Mouse (Mus musculus) right cerebral cortex, postnatal 10 days (tissue): Measurements from ENCODE around the gene Akr7a5.
A peak's percentile ranks its signal among the peaks of the same experiment; 100 is the strongest.

Experiments used
- DNase-seq, 2 experiments: peaks; one replicate each; pipeline ENCODE4 v3.0.0; 2021; ENCODE audit warnings: low spot score in 2 of 2

Gene Akr7a5

GRCm38 (mm10) chr4:139310171-139310898 lies at the start of gene Akr7a5, which contains the start of gene Pqlc2:
Akr7a5 (plus strand) TSS chr4:139310744.
Pqlc2 (minus strand) TSS chr4:139310708.
- DNase-seq = peak; percentile 97 to 99

- no peak for DNase-seq
These were observed 47.6 kb upstream of the Akr7a5 start for GRCm38 (mm10) chr4:139262981-139263380.

- DNase-seq = no peak
These were observed 44.6 kb upstream of the Akr7a5 start for GRCm38 (mm10) chr4:139265783-139266499.

GRCm38 (mm10) chr4:139266500-139266865 lies 44.1 kb upstream of the Akr7a5 start:
- DNase-seq = no peak

- no peak for DNase-seq
These were observed 43.2 kb upstream of the Akr7a5 start for GRCm38 (mm10) chr4:139267335-139267734.

- DNase-seq = no peak
These were observed 42.3 kb upstream of the Akr7a5 start for GRCm38 (mm10) chr4:139268242-139268641.

GRCm38 (mm10) chr4:139270168-139270567 lies 40.4 kb upstream of the Akr7a5 start:
- no peak for DNase-seq

- no peak for DNase-seq
These were observed 39.0 kb upstream of the Akr7a5 start for GRCm38 (mm10) chr4:139271562-139271961.

- no peak for DNase-seq
These were observed 37.4 kb upstream of the Akr7a5 start for GRCm38 (mm10) chr4:139272951-139273680.

- DNase-seq = no peak
These were observed 36.0 kb upstream of the Akr7a5 start for GRCm38 (mm10) chr4:139274573-139274972.

GRCm38 (mm10) chr4:139276411-139276810 lies 34.1 kb upstream of the Akr7a5 start:
- no peak for DNase-seq

GRCm38 (mm10) chr4:139280530-139280929 lies 30.0 kb upstream of the Akr7a5 start:
- DNase-seq = no peak

- DNase-seq = no peak
These were observed 28.7 kb upstream of the Akr7a5 start for GRCm38 (mm10) chr4:139281791-139282345.

GRCm38 (mm10) chr4:139282955-139283417 lies 27.6 kb upstream of the Akr7a5 start:
- no peak for DNase-seq

GRCm38 (mm10) chr4:139284877-139285276 lies 25.7 kb upstream of the Akr7a5 start:
- DNase-seq = no peak

- no peak for DNase-seq
These were observed 24.3 kb upstream of the Akr7a5 start for GRCm38 (mm10) chr4:139286234-139286633.

- DNase-seq = peak; percentile 77
These were observed 23.3 kb upstream of the Akr7a5 start for GRCm38 (mm10) chr4:139287122-139287863.

- peak; percentile 71 to 74 for DNase-seq
These were observed 21.5 kb upstream of the Akr7a5 start for GRCm38 (mm10) chr4:139289017-139289416.

GRCm38 (mm10) chr4:139291099-139291498 lies 19.4 kb upstream of the Akr7a5 start:
- DNase-seq = peak in 1 of 2 experiments; percentile 54

- no peak for DNase-seq
These were observed 18.5 kb upstream of the Akr7a5 start for GRCm38 (mm10) chr4:139292038-139292437.

GRCm38 (mm10) chr4:139297566-139297965 lies 13.0 kb upstream of the Akr7a5 start:
- DNase-seq = peak; percentile 69 to 71
